Mouse (Mus musculus): ENCODE measurements at regions not wholly inside any gene's neighbourhood (a gene's known extent, or its start where the extent isn't known, plus 50 kb on each side); places are given as distances from the start of the nearest gene placed in this dataset.

- no peak for TF ChIP-seq CTCF (IDR thresholded peaks at IDR 0.05; ENCODE audit: low read depth)
- no peak for TF ChIP-seq EP300 (IDR thresholded peaks at IDR 0.05; ENCODE audit: low read depth)
Measured at GRCm38 (mm10) chr15:13602133-13602532, 428.7 kb upstream of the Cdh6 start.

Measured in heart, postnatal 0 days (tissue).